Mouse (Mus musculus) cerebellum, postnatal 25 days (tissue): Measurements from ENCODE around the gene Gm20479.
A peak's percentile ranks its signal among the peaks of the same experiment; 100 is the strongest.

Source experiments
- DNase-seq, 2 experiments: peaks; one replicate each; pipeline ENCODE4 v3.0.0; 2021; ENCODE audit warnings: mixed read lengths in 2 of 2

Gm20479 gene

DNA sequence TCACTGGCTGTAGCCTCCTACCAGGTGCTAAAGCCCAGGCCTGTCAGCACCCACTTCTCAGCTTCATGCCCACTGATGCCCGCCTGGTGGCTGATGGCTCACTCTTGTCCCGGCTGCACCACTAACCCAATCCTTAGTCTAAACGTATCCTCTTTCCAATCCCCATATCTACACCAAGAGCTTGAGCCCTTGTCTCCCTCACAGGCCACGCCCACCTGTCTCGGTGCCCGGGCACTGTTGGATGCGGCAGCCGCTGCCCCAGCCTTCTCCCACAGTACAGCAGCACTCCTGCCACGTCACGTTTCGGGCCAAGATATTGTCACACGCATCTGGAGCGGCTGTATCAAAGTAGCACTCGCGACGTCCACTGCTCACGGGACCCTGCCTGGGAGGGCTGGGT is 46.9 kb downstream of the Gm20479 start:
- DNase-seq = peak; percentile 73 to 82

DNA sequence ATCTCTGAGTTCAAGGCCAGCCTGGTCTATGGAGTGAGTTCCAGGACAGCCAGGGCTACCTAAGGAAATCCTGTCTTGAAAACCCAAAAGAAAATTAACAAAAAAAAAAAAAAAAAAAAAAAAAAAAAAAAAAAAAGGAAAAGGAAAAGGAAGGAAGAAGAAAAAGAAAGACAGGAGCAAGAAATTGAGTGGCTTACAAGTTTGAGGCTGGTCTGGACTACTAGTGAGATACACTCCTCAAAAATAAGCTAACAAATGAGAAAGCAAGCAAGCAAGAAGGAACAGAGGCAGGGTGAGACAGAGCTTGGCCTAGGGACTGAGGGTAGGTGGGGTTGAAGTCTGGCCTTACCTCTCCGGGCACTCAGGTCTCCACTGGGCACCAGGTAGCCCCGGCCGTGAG is 47.4 kb downstream of the Gm20479 start:
- DNase-seq = no peak

DNA sequence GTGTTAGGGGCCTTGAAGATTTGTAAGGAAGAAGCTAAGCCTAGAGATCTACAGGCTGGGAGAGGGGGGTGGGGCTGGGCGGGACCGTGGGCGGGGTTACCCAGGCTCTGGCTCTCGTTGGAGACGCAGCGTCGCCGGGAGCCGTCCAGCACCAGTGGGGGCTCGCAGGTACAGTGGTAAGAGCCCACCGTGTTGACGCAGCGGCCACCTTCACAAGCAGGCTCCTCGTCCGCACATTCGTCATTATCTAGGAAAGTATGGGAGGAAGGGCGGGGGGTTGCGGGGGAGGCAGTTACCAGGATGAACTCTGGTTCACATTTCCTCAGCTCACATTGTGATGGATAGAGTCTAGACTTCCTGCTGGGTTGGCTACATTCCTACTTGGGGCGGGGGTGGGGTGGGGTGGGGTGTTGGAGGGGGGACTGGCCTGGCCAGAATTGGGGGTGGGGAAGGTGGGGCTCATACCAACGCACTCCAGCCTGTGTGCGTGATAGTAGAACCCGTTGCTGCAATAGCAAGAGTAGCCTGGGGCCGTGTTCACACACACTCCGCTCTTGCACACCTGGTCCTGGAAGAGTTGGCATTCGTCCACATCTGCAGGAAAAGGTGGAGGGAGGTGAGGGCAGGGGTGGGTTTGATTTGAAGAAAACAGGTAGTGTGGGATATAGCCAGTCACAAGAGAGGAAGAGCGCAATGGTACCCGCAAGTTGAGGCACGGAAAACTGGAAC is 48.2 kb downstream of the Gm20479 start:
- no peak for DNase-seq

DNA sequence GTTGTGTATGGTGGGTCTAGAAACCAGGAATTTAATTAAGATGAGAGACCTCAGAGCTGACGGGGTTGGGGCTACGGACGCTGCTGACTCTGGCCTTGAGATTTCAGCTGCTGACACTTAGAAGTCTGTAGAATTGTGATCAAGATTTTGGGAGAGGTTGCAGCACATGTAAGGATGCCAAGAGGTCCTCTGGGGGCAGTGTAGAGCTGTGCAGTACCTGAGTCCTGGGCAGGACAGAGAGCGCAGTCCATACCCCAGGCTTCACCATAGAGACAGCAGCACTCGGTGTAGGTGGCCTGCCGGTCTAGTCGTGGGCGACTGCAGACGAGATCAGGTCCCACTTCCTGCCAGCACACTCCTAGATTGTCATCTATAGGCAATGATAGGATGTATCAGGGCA is 49.7 kb downstream of the Gm20479 start:
- no peak for DNase-seq

DNA sequence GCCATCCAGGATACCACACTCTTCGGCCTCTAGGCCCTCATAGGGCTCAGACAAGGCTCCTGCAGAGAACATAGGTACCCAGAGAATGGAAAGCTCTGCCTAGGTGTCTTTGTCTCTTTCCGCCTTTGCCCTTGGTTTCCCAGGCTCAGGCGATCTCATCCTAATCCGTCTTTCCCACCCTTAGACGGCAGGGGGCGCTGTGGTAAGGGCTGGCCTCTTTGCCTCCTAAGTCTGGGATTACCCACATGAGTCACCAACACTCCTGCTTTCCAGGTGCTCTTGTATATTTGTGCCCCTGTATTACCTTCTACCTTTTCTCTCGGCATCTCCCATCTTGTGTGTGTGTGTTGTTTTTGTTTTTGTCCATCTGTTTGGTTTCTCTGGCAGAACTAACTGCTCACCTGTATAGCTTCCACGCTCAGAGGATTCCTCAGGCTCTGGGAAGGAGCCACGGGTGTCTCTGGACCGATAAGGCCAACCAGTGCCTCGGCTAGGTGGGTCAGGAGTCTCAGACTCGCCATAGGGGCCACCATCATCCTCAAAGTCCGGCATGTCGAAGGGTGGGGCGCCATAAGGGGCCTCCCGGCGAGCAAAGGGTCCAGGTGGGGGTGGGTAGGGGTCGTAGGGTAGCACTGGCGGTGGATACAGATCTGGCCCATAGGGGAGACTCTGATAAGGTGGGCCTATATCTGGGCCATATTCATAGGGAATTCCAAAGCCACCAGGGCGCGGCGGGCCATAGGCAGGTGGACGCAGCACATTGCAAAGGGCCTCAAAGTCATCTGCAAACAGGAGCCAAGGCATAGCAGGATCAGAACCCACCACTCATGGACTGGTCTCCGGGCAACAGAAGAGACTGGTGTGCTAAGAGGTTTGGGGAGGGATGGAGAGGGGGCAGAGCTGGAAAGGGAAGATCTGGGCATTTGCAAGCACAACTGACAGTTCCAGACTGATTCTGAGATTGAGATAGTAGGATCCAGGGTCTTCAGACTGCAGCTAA is 50.8 kb downstream of the Gm20479 start:
- peak; percentile 37 to 67 for DNase-seq

DNA sequence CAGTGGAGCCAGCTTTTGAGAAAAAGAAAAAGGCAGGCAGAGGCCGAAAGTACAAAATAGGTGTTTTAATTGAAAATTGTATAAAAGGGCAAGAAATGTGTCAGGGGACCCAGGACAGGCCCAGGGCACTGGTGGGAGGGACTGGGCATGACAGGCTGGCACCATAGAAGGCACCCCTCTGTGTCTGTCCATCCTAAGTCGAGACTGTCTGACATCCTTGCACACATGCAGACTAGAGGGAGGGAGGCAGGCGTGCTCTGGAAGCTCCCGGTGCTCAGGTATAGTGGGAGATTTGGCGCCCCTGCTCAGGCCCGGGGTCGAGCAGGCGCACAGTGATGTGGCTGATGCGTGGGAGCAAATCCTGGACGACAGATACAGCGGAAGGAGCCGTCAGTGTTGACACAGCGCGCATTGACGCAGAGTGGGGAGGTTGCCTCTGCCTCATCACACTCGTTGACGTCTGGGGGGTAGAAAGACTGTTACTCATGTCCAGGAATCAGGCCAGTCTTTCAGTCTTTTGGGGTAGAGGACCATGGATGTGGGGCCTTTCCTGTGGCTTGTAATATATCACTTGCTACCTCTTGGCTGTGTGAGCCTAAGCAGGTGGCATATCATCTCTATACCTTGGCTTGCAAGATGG is 52.0 kb downstream of the Gm20479 start:
- no peak for DNase-seq
